Mouse (Mus musculus): ENCODE results near the gene Cfap100. TPM values are rescaled to one million over a fixed set of nuclear protein-coding genes. Genes with fewer than 3 reads are reported as not detected.

Cfap100 gene
- polyA plus RNA-seq, 2 experiments = 0.01 to 0.06 TPM

DNA sequence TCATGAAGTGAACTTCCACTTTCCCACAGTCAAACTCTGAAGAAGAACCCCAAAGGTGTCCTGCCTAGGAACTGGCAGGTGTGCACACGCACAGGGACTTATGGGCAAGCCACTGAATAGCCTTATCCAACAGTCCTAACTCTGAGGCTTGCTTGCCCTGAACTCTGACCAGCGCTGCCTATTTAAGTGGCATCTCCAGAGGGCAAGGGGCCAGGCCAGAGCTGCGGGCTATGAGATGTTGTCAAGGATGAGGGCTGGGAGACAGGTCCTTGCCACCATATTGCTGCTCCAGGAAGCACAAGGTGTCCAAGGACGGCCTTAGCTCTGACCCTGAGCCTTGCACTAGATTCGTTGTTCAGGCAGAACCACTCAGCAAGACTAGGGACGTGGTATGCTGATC, 40.4 kb upstream of the Cfap100 start:
- Histone ChIP-seq H3K36me3 (replicated peaks; ENCODE audit: control insufficient read depth, insufficient read depth, low read depth) (no peaks in the 10 kb centered on the region), H3K4me2 (ENCODE audit: low read depth) (no peak overlapping the region), H3K27ac (no peak overlapping the region), H3K4me1 (replicated peaks; ENCODE audit: control insufficient read depth in 2 of 2, insufficient read depth in 2 of 2, low read length in 1 of 2) (peaks cover 0 to 5% of the 10 kb centered on the region in 2 experiments; a peak in 1 of 4 replicates), H3K4me3 (ENCODE audit: insufficient read depth in 1 of 2, low read depth in 2 of 2, low read length in 2 of 2) (no peak overlapping the region), H3K9me3 (ENCODE audit: control insufficient read depth, low read length) (no peaks in the 10 kb centered on the region), H3K27me3 (ENCODE audit: control insufficient read depth, insufficient read depth, low read length) (no peaks in the 10 kb centered on the region), H3K9ac (replicated peaks) (no peak overlapping the region)
- ATAC-seq (ENCODE audit: insufficient read depth) (no peak), DNase-seq (ENCODE audit: low read depth in 3 of 3, low spot score in 3 of 3) (no peak)
- no peak for TF ChIP-seq CTCF (IDR thresholded peaks at IDR 0.05; ENCODE audit: low read depth)
- TF ChIP-seq EP300 (IDR thresholded peaks at IDR 0.05; ENCODE audit: low read depth) = no peak
- WGBS (ENCODE audit: insufficient replicate concordance) = 53% methylated on average over 6 of the region's 6 CpGs

DNA sequence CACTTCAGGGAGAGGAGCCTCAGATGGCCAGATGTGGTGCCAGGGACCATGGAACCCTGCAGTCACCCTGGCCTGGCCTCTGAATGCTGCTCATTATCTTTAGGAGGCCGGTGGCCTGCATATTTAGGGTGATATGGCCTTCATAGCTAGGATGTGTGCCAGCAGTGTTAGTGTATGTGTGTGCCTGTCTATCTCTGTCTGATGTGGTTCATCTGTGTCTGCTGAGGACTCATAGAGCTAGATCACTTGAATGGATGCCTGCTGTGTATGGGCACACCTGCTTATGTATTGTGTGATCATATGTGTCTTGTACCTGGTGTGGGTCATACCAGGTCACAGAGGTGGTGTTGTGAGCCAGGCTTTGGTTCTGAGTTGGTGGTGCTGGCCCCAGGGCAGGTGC, 39.6 kb upstream of the Cfap100 start:
- no peak overlapping the region for H3K4me3 ChIP-seq (ENCODE audit: insufficient read depth in 1 of 2, low read depth in 2 of 2, low read length in 2 of 2)
- no peak for TF ChIP-seq CTCF (IDR thresholded peaks at IDR 0.05; ENCODE audit: low read depth)
- TF ChIP-seq EP300 (IDR thresholded peaks at IDR 0.05; ENCODE audit: low read depth) = no peak
- H3K9ac ChIP-seq (replicated peaks) = no peak overlapping the region
- ATAC-seq (ENCODE audit: insufficient read depth) (no peak), DNase-seq (ENCODE audit: low read depth in 3 of 3, low spot score in 3 of 3) (no peak)
- no peaks in the 10 kb centered on the region for H3K9me3 ChIP-seq (ENCODE audit: control insufficient read depth, low read length)
- peak overlapping the region; percentile 45 for H3K4me2 ChIP-seq (ENCODE audit: low read depth)
- H3K27ac ChIP-seq = no peak overlapping the region
- no peaks in the 10 kb centered on the region for H3K36me3 ChIP-seq (replicated peaks; ENCODE audit: control insufficient read depth, insufficient read depth, low read depth)
- 43% methylated on average over 1 of the region's 1 CpGs for WGBS (ENCODE audit: insufficient replicate concordance)
- peaks cover 0 to 5% of the 10 kb centered on the region in 2 experiments; a peak in 1 of 4 replicates for H3K4me1 ChIP-seq (replicated peaks; ENCODE audit: control insufficient read depth in 2 of 2, insufficient read depth in 2 of 2, low read length in 1 of 2)
- peaks cover 4% of the 10 kb centered on the region for H3K27me3 ChIP-seq (ENCODE audit: control insufficient read depth, insufficient read depth, low read length)

DNA sequence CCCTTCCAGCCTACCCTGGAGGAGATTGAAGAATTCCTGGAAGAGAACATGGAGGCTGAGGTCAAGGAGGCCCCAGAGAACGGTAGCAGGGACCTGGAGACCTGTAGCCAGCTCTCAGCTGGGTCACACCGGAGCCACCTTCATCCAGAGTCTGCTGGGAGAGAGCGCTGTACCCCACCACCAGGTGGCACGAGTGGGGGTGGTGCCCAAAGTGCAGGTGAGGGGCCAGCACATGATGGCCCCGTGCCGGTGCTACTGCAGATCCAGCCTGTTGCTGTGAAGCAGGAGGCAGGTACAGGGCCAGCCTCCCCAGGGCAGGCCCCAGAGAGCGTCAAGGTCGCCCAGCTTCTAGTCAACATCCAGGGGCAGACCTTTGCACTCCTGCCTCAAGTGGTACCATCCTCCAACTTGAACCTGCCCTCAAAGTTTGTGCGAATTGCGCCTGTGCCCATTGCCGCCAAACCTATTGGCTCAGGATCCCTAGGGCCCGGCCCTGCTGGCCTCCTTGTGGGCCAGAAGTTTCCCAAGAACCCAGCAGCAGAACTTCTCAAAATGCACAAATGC, 38.3 kb upstream of the Cfap100 start:
- DNase-seq (ENCODE audit: low read depth in 3 of 3, low spot score in 3 of 3) (no peak), ATAC-seq (ENCODE audit: insufficient read depth) (no peak)
- TF ChIP-seq EP300 (IDR thresholded peaks at IDR 0.05; ENCODE audit: low read depth) = no peak
- no peak for TF ChIP-seq CTCF (IDR thresholded peaks at IDR 0.05; ENCODE audit: low read depth)
- WGBS (ENCODE audit: insufficient replicate concordance) = 67% methylated on average over 12 of the region's 12 CpGs
- Histone ChIP-seq H3K36me3 (replicated peaks; ENCODE audit: control insufficient read depth, insufficient read depth, low read depth) (no peaks in the 10 kb centered on the region), H3K4me2 (ENCODE audit: low read depth) (peak overlapping the region; percentile 45), H3K4me1 (replicated peaks; ENCODE audit: control insufficient read depth in 2 of 2, insufficient read depth in 2 of 2, low read length in 1 of 2) (peaks cover 0 to 5% of the 10 kb centered on the region in 2 experiments; a peak in 1 of 4 replicates), H3K27ac (no peak overlapping the region), H3K9me3 (ENCODE audit: control insufficient read depth, low read length) (no peaks in the 10 kb centered on the region), H3K4me3 (ENCODE audit: insufficient read depth in 1 of 2, low read depth in 2 of 2, low read length in 2 of 2) (peak overlapping the region in 1 of 2 experiments; percentile 12; a peak in 1 of 4 replicates), H3K9ac (replicated peaks) (no peak overlapping the region), H3K27me3 (ENCODE audit: control insufficient read depth, insufficient read depth, low read length) (peaks cover 17% of the 10 kb centered on the region)

DNA sequence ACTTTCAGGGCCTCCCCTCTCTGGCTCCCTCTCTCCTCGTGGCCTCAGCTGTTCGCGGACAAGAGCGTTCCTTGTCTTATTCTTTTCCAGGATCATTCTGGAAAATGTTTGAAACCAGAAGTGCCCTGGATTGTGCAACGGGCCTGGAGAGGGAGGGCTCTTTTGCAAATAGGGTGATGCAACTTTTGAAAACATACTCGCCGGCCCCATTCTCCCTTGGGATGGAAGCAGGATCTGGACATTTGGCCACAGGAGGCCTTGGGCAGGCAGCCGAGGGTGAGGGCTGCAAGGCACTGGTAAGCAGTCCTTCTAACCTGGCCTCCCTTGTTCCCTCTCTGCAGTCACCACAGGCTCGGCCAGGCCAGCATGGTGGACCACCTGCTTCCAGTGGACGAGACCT, 37.5 kb upstream of the Cfap100 start:
- TF ChIP-seq EP300 (IDR thresholded peaks at IDR 0.05; ENCODE audit: low read depth) (no peak), CTCF (IDR thresholded peaks at IDR 0.05; ENCODE audit: low read depth) (no peak)
- no peak overlapping the region for H3K4me3 ChIP-seq (ENCODE audit: insufficient read depth in 1 of 2, low read depth in 2 of 2, low read length in 2 of 2)
- no peak overlapping the region for H3K27ac ChIP-seq
- peaks cover 19% of the 10 kb centered on the region for H3K27me3 ChIP-seq (ENCODE audit: control insufficient read depth, insufficient read depth, low read length)
- H3K9ac ChIP-seq (replicated peaks) = no peak overlapping the region
- H3K9me3 ChIP-seq (ENCODE audit: control insufficient read depth, low read length) = no peaks in the 10 kb centered on the region
- H3K4me1 ChIP-seq (replicated peaks; ENCODE audit: control insufficient read depth in 2 of 2, insufficient read depth in 2 of 2, low read length in 1 of 2) = peaks cover 0 to 5% of the 10 kb centered on the region in 2 experiments; a peak in 1 of 4 replicates
- peak overlapping the region; percentile 45 for H3K4me2 ChIP-seq (ENCODE audit: low read depth)
- DNase-seq (ENCODE audit: low read depth in 3 of 3, low spot score in 3 of 3) (peak in 1 of 3 experiments; percentile 19), ATAC-seq (ENCODE audit: insufficient read depth) (no peak)
- no peaks in the 10 kb centered on the region for H3K36me3 ChIP-seq (replicated peaks; ENCODE audit: control insufficient read depth, insufficient read depth, low read depth)
- 55% methylated on average over 10 of the region's 10 CpGs for WGBS (ENCODE audit: insufficient replicate concordance)

DNA sequence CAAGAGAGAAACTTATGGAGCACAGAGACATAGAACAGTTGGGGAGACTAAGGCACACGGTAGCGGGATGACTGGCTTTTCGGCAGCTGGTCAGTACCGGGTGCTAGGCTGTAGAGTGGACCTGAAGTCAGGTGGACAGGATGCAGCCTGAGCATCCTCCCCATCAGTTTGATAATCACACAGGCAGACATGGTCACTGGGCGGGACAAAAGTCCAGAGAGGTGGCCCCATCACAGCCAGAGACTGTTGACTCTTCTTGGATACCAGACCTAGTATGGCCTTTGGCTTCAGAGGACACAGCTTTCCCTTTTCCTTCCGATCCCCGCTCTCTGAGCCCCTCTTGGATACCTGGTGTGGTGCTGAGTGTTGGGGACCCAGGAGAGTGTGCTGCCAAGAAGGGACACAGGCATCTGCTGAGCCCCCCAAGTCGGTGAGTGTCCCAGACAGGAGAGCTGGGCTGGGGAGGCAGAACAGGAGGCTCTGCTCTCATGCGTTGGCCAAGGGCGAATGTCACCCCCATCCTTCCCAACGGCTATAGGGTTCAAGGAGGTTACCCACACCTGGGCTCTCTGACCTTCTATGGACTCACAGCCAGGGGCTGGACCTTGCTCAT, 36.5 kb upstream of the Cfap100 start:
- TF ChIP-seq CTCF (IDR thresholded peaks at IDR 0.05; ENCODE audit: low read depth) (no peak), EP300 (IDR thresholded peaks at IDR 0.05; ENCODE audit: low read depth) (no peak)
- Histone ChIP-seq H3K27me3 (ENCODE audit: control insufficient read depth, insufficient read depth, low read length) (peaks cover 21% of the 10 kb centered on the region), H3K4me2 (ENCODE audit: low read depth) (peak overlapping the region; percentile 40), H3K36me3 (replicated peaks; ENCODE audit: control insufficient read depth, insufficient read depth, low read depth) (no peaks in the 10 kb centered on the region), H3K9me3 (ENCODE audit: control insufficient read depth, low read length) (no peaks in the 10 kb centered on the region), H3K9ac (replicated peaks) (no peak overlapping the region), H3K4me3 (ENCODE audit: insufficient read depth in 1 of 2, low read depth in 2 of 2, low read length in 2 of 2) (peak overlapping the region; percentile 14 to 21), H3K27ac (peak overlapping the region; percentile 25; the same call in 1 of the 2 replicates), H3K4me1 (replicated peaks; ENCODE audit: control insufficient read depth in 2 of 2, insufficient read depth in 2 of 2, low read length in 1 of 2) (peaks cover 0 to 5% of the 10 kb centered on the region in 2 experiments; a peak in 1 of 4 replicates)
- ATAC-seq (ENCODE audit: insufficient read depth) (0 out of 2 replicates have a peak, but pooled peaks have one; percentile 12), DNase-seq (ENCODE audit: low read depth in 3 of 3, low spot score in 3 of 3) (peak in 1 of 3 experiments; percentile 9)
- 65% methylated on average over 11 of the region's 11 CpGs for WGBS (ENCODE audit: insufficient replicate concordance)

Data from liver, embryonic 14.5 days (tissue).